ENCODE assay signal across 14 mouse cellular contexts in genomic region chr5:141111666-141112065, GRCm38 (mm10).
A peak's percentile ranks its signal among the peaks of the same experiment; 100 is the strongest.
DNase-seq lines count a peak whose midpoint lies in the region; ATAC-seq and TF ChIP-seq lines count a peak whose summit lies in the region.
"Had no signal": no experiment of that assay in that cellular context is flagged by ENCODE, and none has a peak within 500 bp of the region (broad histone marks: within the 10 kb centered on the region; RNA-seq: fewer than 3 reads in every experiment).

No protein-coding gene starts in this region.

- peak; percentile 44 for TF ChIP-seq CTCF in lung, embryonic 14.5 days (IDR thresholded peaks at IDR 0.05; ENCODE audit: low read depth)
- peak; percentile 17 to 47; a peak in 2 of 4 replicates for TF ChIP-seq CTCF in CH12.LX (conservative IDR thresholded peaks at IDR 0.05 in 1 of 2, IDR thresholded peaks at IDR 0.05 in 1 of 2; ENCODE audit: low read depth in 2 of 2, low read length in 2 of 2)

- TF ChIP-seq EP300 in CH12.LX (IDR thresholded peaks at IDR 0.05; ENCODE audit: low read length), result no peak

- peak; percentile 41 for DNase-seq in embryonic facial prominence, embryonic 11.5 days (ENCODE audit: low spot score)
- no peak for DNase-seq in embryonic facial prominence, embryonic 10.5 days (ENCODE audit: low spot score)
- DNase-seq in lung, embryonic 14.5 days, result peak; percentile 15
- DNase-seq in lung, postnatal 10 days, result no peak
- peak; percentile 23 for DNase-seq in CH12.LX (ENCODE audit: extremely low read depth)
- peak; percentile 30 to 52 for DNase-seq in adrenal gland, postnatal 36 days
- no peak for DNase-seq in kidney, adult 18-20 months
- DNase-seq in frontal cortex, postnatal 36 days (ENCODE audit: low spot score in 2 of 2), result no peak
- DNase-seq: cerebellum, postnatal 36 days; kidney, adult 11 months had no signal

- no peaks in the 10 kb centered on the region for H3K36me3 ChIP-seq in embryonic facial prominence, embryonic 11.5 days (replicated peaks; ENCODE audit: control insufficient read depth, insufficient read depth, low read depth, low read length)
- H3K36me3 ChIP-seq in embryonic facial prominence, embryonic 10.5 days (replicated peaks), result no peaks in the 10 kb centered on the region
- no peaks in the 10 kb centered on the region for H3K36me3 ChIP-seq in lung, embryonic 14.5 days (ENCODE audit: insufficient read depth)
- no peaks in the 10 kb centered on the region for H3K36me3 ChIP-seq in CH12.LX (replicated peaks in 1 of 2; ENCODE audit: control insufficient read depth in 1 of 2, insufficient read depth in 1 of 2, low read length in 1 of 2)
- H3K36me3 ChIP-seq: G1E; limb, embryonic 10.5 days; lung, embryonic 15.5 days; midbrain, embryonic 15.5 days had no signal

- peak; percentile 25 for TF ChIP-seq RAD21 in CH12.LX (IDR thresholded peaks at IDR 0.05; ENCODE audit: low read depth, low read length)

- H3K4me3 ChIP-seq in embryonic facial prominence, embryonic 11.5 days (ENCODE audit: low read depth, low read length), result no peak overlapping the region
- H3K4me3 ChIP-seq in embryonic facial prominence, embryonic 10.5 days, result no peak overlapping the region
- H3K4me3 ChIP-seq in lung, embryonic 14.5 days (ENCODE audit: low read depth, low read length), result no peak overlapping the region
- no peak overlapping the region for H3K4me3 ChIP-seq in CH12.LX (replicated peaks in 1 of 3; ENCODE audit: low read depth in 2 of 3, low read length in 2 of 3, poor library complexity in 1 of 3)
- H3K4me3 ChIP-seq: limb, embryonic 10.5 days; lung, embryonic 15.5 days; midbrain, embryonic 15.5 days had no signal

- no peak overlapping the region for H3K4me2 ChIP-seq in embryonic facial prominence, embryonic 11.5 days (ENCODE audit: low read depth, low read length)
- H3K4me2 ChIP-seq in lung, embryonic 14.5 days, result no peak overlapping the region
- H3K4me2 ChIP-seq in CH12.LX (ENCODE audit: insufficient read depth, low read depth, poor library complexity, severe bottlenecking), result no peak overlapping the region
- H3K4me2 ChIP-seq: lung, embryonic 15.5 days; midbrain, embryonic 15.5 days had no signal

- ATAC-seq in embryonic facial prominence, embryonic 11.5 days (replicated peaks; ENCODE audit: insufficient number of reproducible peaks, low FRiP score, low TSS enrichment, low read depth), result no peak
- no peak for ATAC-seq in lung, embryonic 14.5 days (ENCODE audit: insufficient read depth)
- ATAC-seq: midbrain, embryonic 15.5 days had no signal

- in situ Hi-C loops in CH12.LX (cut with MboI; ENCODE audit: low pct_ligation_motif_present, low pct_unique_long_range_greater_than_20kb, low sequenced_read_pairs), result no loop called here

- H3K9me3 ChIP-seq in embryonic facial prominence, embryonic 11.5 days (replicated peaks; ENCODE audit: control insufficient read depth, low read length), result no peaks in the 10 kb centered on the region
- no peaks in the 10 kb centered on the region; the same call in 1 of the 2 replicates for H3K9me3 ChIP-seq in embryonic facial prominence, embryonic 10.5 days
- no peaks in the 10 kb centered on the region for H3K9me3 ChIP-seq in lung, embryonic 14.5 days (ENCODE audit: low read depth, low read length)
- H3K9me3 ChIP-seq in CH12.LX (replicated peaks; ENCODE audit: low read length), result no peaks in the 10 kb centered on the region
- H3K9me3 ChIP-seq: limb, embryonic 10.5 days; lung, embryonic 15.5 days; midbrain, embryonic 15.5 days had no signal

- no peaks in the 10 kb centered on the region for H3K4me1 ChIP-seq in embryonic facial prominence, embryonic 11.5 days (ENCODE audit: control insufficient read depth, insufficient read depth, low read length)
- H3K4me1 ChIP-seq in embryonic facial prominence, embryonic 10.5 days, result peaks cover 4% of the 10 kb centered on the region
- no peaks in the 10 kb centered on the region for H3K4me1 ChIP-seq in lung, embryonic 14.5 days (ENCODE audit: insufficient read depth)
- no peaks in the 10 kb centered on the region for H3K4me1 ChIP-seq in CH12.LX (ENCODE audit: control insufficient read depth in 1 of 2, insufficient read depth in 2 of 2)
- H3K4me1 ChIP-seq: lung, embryonic 15.5 days; midbrain, embryonic 15.5 days had no signal

- H3K79me2 ChIP-seq in CH12.LX (replicated peaks; ENCODE audit: control insufficient read depth, extremely low read depth, insufficient read depth, poor library complexity, severe bottlenecking), result no peaks in the 10 kb centered on the region

- WGBS in embryonic facial prominence, embryonic 11.5 days, result 88% methylated on average over 3 of the region's 3 CpGs
- WGBS in embryonic facial prominence, embryonic 10.5 days, result 92% methylated on average over 3 of the region's 3 CpGs
- WGBS in lung, embryonic 14.5 days, result 85% methylated on average over 3 of the region's 3 CpGs

- dilution Hi-C loops in CH12.LX (cut with MboI; ENCODE audit: extremely low pct_ligation_motif_present, extremely low pct_unique_long_range_greater_than_20kb, low sequenced_read_pairs), result no loop called here

- no peak overlapping the region for H3K27ac ChIP-seq in embryonic facial prominence, embryonic 11.5 days (replicated peaks; ENCODE audit: low read depth, low read length)
- H3K27ac ChIP-seq in embryonic facial prominence, embryonic 10.5 days (replicated peaks), result no peak overlapping the region
- H3K27ac ChIP-seq in lung, embryonic 14.5 days (ENCODE audit: low read depth), result no peak overlapping the region
- H3K27ac ChIP-seq in CH12.LX (ENCODE audit: insufficient read depth, low read depth), result no peak overlapping the region
- H3K27ac ChIP-seq: limb, embryonic 10.5 days; lung, embryonic 15.5 days; midbrain, embryonic 15.5 days had no signal

- no peaks in the 10 kb centered on the region for H3K27me3 ChIP-seq in embryonic facial prominence, embryonic 11.5 days (ENCODE audit: control insufficient read depth, insufficient read depth, low read length)
- H3K27me3 ChIP-seq in embryonic facial prominence, embryonic 10.5 days (replicated peaks; ENCODE audit: low read depth, poor library complexity, severe bottlenecking), result no peaks in the 10 kb centered on the region
- no peaks in the 10 kb centered on the region for H3K27me3 ChIP-seq in lung, embryonic 14.5 days (ENCODE audit: insufficient read depth, low read length)
- H3K27me3 ChIP-seq in CH12.LX (replicated peaks), result no peaks in the 10 kb centered on the region
- H3K27me3 ChIP-seq: lung, embryonic 15.5 days; midbrain, embryonic 15.5 days had no signal

- H3K9ac ChIP-seq in embryonic facial prominence, embryonic 11.5 days (replicated peaks; ENCODE audit: low read length), result no peak overlapping the region
- H3K9ac ChIP-seq in lung, embryonic 14.5 days, result no peak overlapping the region
- no peak overlapping the region for H3K9ac ChIP-seq in CH12.LX (ENCODE audit: insufficient read depth, low read depth)
- H3K9ac ChIP-seq: lung, embryonic 15.5 days; midbrain, embryonic 15.5 days had no signal

- no peak for TF ChIP-seq POLR2A in CH12.LX (IDR thresholded peaks at IDR 0.05; ENCODE audit: low read depth, low read length)

TF ChIP-seq in CH12.LX, 34 proteins besides CTCF, POLR2A, EP300 and RAD21:
- TF ChIP-seq RCOR1 (conservative IDR thresholded peaks at IDR 0.05; ENCODE audit: low read depth, low read length) (no peak), SMC3 (IDR thresholded peaks at IDR 0.05; ENCODE audit: low read depth, low read length) (peak; percentile 42)

Comparison
In these comparisons a context has a peak if more than half of its experiments do, and no peak if none do; other contexts are left out.
1. DNase-seq: peak in embryonic facial prominence, embryonic 11.5 days (single experiment), lung, embryonic 14.5 days (single experiment), CH12.LX (single experiment) and adrenal gland, postnatal 36 days (2 of 2); none in embryonic facial prominence, embryonic 10.5 days (single experiment), lung, postnatal 10 days (single experiment), kidney, adult 18-20 months (single experiment) and frontal cortex, postnatal 36 days (0 of 2).